Mouse (Mus musculus) CH12.LX (cell line): ENCODE measurements around the gene Aqr. TPM values are rescaled to one million over a fixed set of nuclear protein-coding genes. Genes with fewer than 3 reads are reported as not detected.

ENCODE experiments used
- DNase-seq: peaks from one replicate; pipeline ENCODE4 v3.0.0-alpha.2; 2013; ENCODE audit errors: extremely low read depth
- H3K27ac ChIP-seq: 2 replicates; pipeline ENCODE4 v1.5.1; 2012; ENCODE audit warnings: low read depth, mild to moderate bottlenecking, control low read depth, moderate library complexity; ENCODE audit not compliant: insufficient read depth
- H3K27me3 ChIP-seq: replicated peaks from 2 replicates; pipeline ENCODE3; 2012; ENCODE audit warnings: inconsistent platforms
- H3K36me3 ChIP-seq, 2 experiments: replicated peaks in 1 of 2; 2 replicates each; pipeline versions ENCODE3 to v1.6.1; 2012; ENCODE audit warnings: inconsistent platforms in 1 of 2, low read length in 1 of 2, mild to moderate bottlenecking in 1 of 2, mixed read lengths in 1 of 2, moderate library complexity in 1 of 2; ENCODE audit not compliant: control insufficient read depth in 1 of 2, insufficient read depth in 1 of 2
- H3K4me1 ChIP-seq, 2 experiments: 2 replicates each; pipeline ENCODE4 v1.6.1; 2012; ENCODE audit warnings: inconsistent platforms in 1 of 2, moderate library complexity in 1 of 2; ENCODE audit not compliant: insufficient read depth in 2 of 2, control insufficient read depth in 1 of 2
- H3K4me2 ChIP-seq: 2 replicates; pipeline ENCODE4 v1.6.1; 2012; ENCODE audit warnings: low read depth, mild to moderate bottlenecking, control low read depth; ENCODE audit not compliant: poor library complexity, insufficient read depth, severe bottlenecking
- H3K4me3 ChIP-seq, 3 experiments: fragments of 150-350 bp in 1 of 3; sonication (generic) in 1 of 3; replicated peaks in 1 of 3; 2 replicates each; pipeline versions ENCODE3 to v1.5.1; 2011 to 2012; ENCODE audit warnings: low read depth in 2 of 3, low read length in 2 of 3, mild to moderate bottlenecking in 2 of 3, moderate library complexity in 2 of 3, control low read depth in 1 of 3, improper control_type of control experiment in 1 of 3, inconsistent platforms in 1 of 3, mixed read lengths in 1 of 3; ENCODE audit not compliant: poor library complexity in 1 of 3
- H3K79me2 ChIP-seq: replicated peaks from 2 replicates; pipeline ENCODE4 v1.6.1; 2012; ENCODE audit warnings: mild to moderate bottlenecking, moderate library complexity; ENCODE audit not compliant: control insufficient read depth, poor library complexity, insufficient read depth, severe bottlenecking; ENCODE audit errors: extremely low read depth
- H3K9ac ChIP-seq: 2 replicates; pipeline ENCODE4 v1.6.1; 2012; ENCODE audit warnings: low read depth, mild to moderate bottlenecking, control low read depth, moderate library complexity; ENCODE audit not compliant: insufficient read depth
- H3K9me3 ChIP-seq: replicated peaks from 2 replicates; pipeline ENCODE3; 2012; ENCODE audit warnings: low read length, inconsistent platforms, mixed read lengths
- CHD2 ChIP-seq: IDR thresholded peaks from 2 replicates; pipeline ENCODE4 v1.6.1; 2011; ENCODE audit warnings: low read length, improper control_type of control experiment
- E2F4 ChIP-seq: IDR thresholded peaks from 2 replicates; pipeline ENCODE4 v1.6.1; 2011; ENCODE audit warnings: low read depth, low read length, improper control_type of control experiment; ENCODE audit not compliant: insufficient replicate concordance
- EP300 ChIP-seq: IDR thresholded peaks from 2 replicates; pipeline ENCODE4 v1.6.1; 2011; ENCODE audit warnings: low read length, improper control_type of control experiment
- ETS1 ChIP-seq: conservative IDR thresholded peaks from 2 replicates; pipeline ENCODE4 v1.6.1; 2012; ENCODE audit warnings: low read depth, mild to moderate bottlenecking, inconsistent platforms, low read length, improper control_type of control experiment, moderate library complexity
- GABPA ChIP-seq: IDR thresholded peaks from 2 replicates; pipeline ENCODE4 v1.6.1; 2012; ENCODE audit warnings: low read depth, low read length, improper control_type of control experiment, inconsistent platforms; ENCODE audit not compliant: insufficient replicate concordance
- HCFC1 ChIP-seq: IDR thresholded peaks from 2 replicates; pipeline ENCODE4 v1.6.1; 2012; ENCODE audit warnings: low read depth, mild to moderate bottlenecking, inconsistent platforms, low read length, improper control_type of control experiment
- IRF4 ChIP-seq: IDR thresholded peaks from 2 replicates; pipeline ENCODE4 v1.6.1; 2014; ENCODE audit warnings: low read depth, mild to moderate bottlenecking, inconsistent platforms, low read length, improper control_type of control experiment
- JUN ChIP-seq: IDR thresholded peaks from 2 replicates; pipeline ENCODE4 v1.6.1; 2011; ENCODE audit warnings: low read depth, mild to moderate bottlenecking, low read length, improper control_type of control experiment, moderate library complexity; ENCODE audit not compliant: insufficient read depth
- JUND ChIP-seq: conservative IDR thresholded peaks from 2 replicates; pipeline ENCODE4 v1.6.1; 2011; ENCODE audit warnings: low read depth, low read length, improper control_type of control experiment
- KAT2A ChIP-seq: IDR thresholded peaks from 2 replicates; pipeline ENCODE4 v1.6.1; 2012; ENCODE audit warnings: low read length, improper control_type of control experiment, inconsistent platforms; ENCODE audit not compliant: insufficient replicate concordance
- MAFK ChIP-seq: IDR thresholded peaks from 2 replicates; pipeline ENCODE4 v1.6.1; 2011; ENCODE audit warnings: low read length, improper control_type of control experiment; ENCODE audit not compliant: insufficient replicate concordance
- MEF2A ChIP-seq: IDR thresholded peaks from 2 replicates; pipeline ENCODE4 v1.6.1; 2014; ENCODE audit warnings: low read depth, mild to moderate bottlenecking, inconsistent platforms, low read length, improper control_type of control experiment, borderline replicate concordance
- NELFE ChIP-seq: IDR thresholded peaks from 2 replicates; pipeline ENCODE4 v1.6.1; 2011; ENCODE audit warnings: low read depth, low read length, improper control_type of control experiment
- PAX5 ChIP-seq: IDR thresholded peaks from 2 replicates; pipeline ENCODE4 v1.6.1; 2012; ENCODE audit warnings: low read length, inconsistent platforms, mixed read lengths
- POLR2AphosphoS2 ChIP-seq: IDR thresholded peaks from 2 replicates; pipeline ENCODE4 v1.6.1; 2011; ENCODE audit warnings: low read depth, low read length, improper control_type of control experiment
- RAD21 ChIP-seq: IDR thresholded peaks from 2 replicates; pipeline ENCODE4 v1.6.1; 2011; ENCODE audit warnings: low read depth, mild to moderate bottlenecking, low read length, improper control_type of control experiment, moderate library complexity
- RCOR1 ChIP-seq: conservative IDR thresholded peaks from 2 replicates; pipeline ENCODE4 v1.6.1; 2012; ENCODE audit warnings: low read depth, mild to moderate bottlenecking, inconsistent platforms, low read length, improper control_type of control experiment
- SIN3A ChIP-seq: IDR thresholded peaks from 2 replicates; pipeline ENCODE4 v1.6.1; 2012; ENCODE audit warnings: low read length, improper control_type of control experiment, inconsistent platforms
- ZC3H11A ChIP-seq: IDR thresholded peaks from 2 replicates; pipeline ENCODE4 v1.6.1; 2012; ENCODE audit warnings: low read depth, mild to moderate bottlenecking, inconsistent platforms, low read length, improper control_type of control experiment
- ZMIZ1 ChIP-seq: IDR thresholded peaks from 2 replicates; pipeline ENCODE4 v1.6.1; 2012; ENCODE audit warnings: low read depth, mild to moderate bottlenecking, inconsistent platforms, low read length, improper control_type of control experiment
- ZNF384 ChIP-seq: IDR thresholded peaks from 2 replicates; pipeline ENCODE4 v1.6.1; 2012; ENCODE audit warnings: low read depth, low read length, improper control_type of control experiment, inconsistent platforms
- dilution Hi-C: fragments of 300-500 bp; cut with MboI; formaldehyde crosslinking; loops from 2 replicates; pipeline ENCODE4 v1.14.3; 2020; ENCODE audit warnings: low sequenced_read_pairs; ENCODE audit not compliant: extremely low pct_unique_long_range_greater_than_20kb, extremely low pct_ligation_motif_present
- in situ Hi-C: fragments of 300-500 bp; cut with MboI; formaldehyde crosslinking; loops from 3 replicates; pipeline ENCODE4 v1.14.3; 2019; ENCODE audit warnings: low sequenced_read_pairs, low pct_ligation_motif_present, low pct_unique_long_range_greater_than_20kb, mixed read lengths
- polyA plus RNA-seq: library from polyadenylated mRNA; unstranded; fragments of >175 nt; gene quantifications from 2 replicates; pipeline ENCODE4 v1.2.1, GENCODE M21; 2012; ENCODE audit warnings: low read depth; ENCODE audit not compliant: insufficient read length
- total RNA-seq, 2 experiments: library from RNA; depleted of rRNA; stranded (reverse); fragments of 300-350 nt in 1 of 2; fragments of >200 nt in 1 of 2; gene quantifications; 2 replicates each; pipeline ENCODE4 v1.2.3; 2012 to 2014

Aqr gene
- total and polyA plus RNA-seq, 3 experiments: 37.1 to 64.1 (median 44.0) TPM

GRCm38 (mm10) chr2:114059608-114060007 lies 127.2 kb downstream of the Aqr start:
- no peaks in the 10 kb centered on the region for H3K36me3 ChIP-seq
- no peak overlapping the region for H3K4me3 ChIP-seq
- H3K27me3 ChIP-seq: no peaks in the 10 kb centered on the region
- H3K4me1 ChIP-seq: peaks cover 0 to 9% of the 10 kb centered on the region in 2 experiments; a peak in 1 of 4 replicates
- in situ Hi-C loops: loop anchor here (25.0 kb wide), 1 partner anchor 172 kb away; no protein-coding TSS in a partner anchor
- no peak for TF ChIP-seq MEF2A
- peak; percentile 87 for TF ChIP-seq ZNF384
- TF ChIP-seq EP300: peak; percentile 77
- TF ChIP-seq MAFK: no peak
- no peak for TF ChIP-seq RCOR1
- peak; percentile 86 for TF ChIP-seq JUN
- TF ChIP-seq IRF4: peak; percentile 79
- TF ChIP-seq ZC3H11A: no peak
- TF ChIP-seq PAX5: no peak
- peak; percentile 80 for TF ChIP-seq JUND
- no peak for TF ChIP-seq HCFC1
- TF ChIP-seq CHD2: no peak
- no peaks in the 10 kb centered on the region for H3K9me3 ChIP-seq
- H3K79me2 ChIP-seq: no peaks in the 10 kb centered on the region
- no peak overlapping the region for H3K9ac ChIP-seq
- dilution Hi-C loops: no loop called here
- H3K27ac ChIP-seq: no peak overlapping the region
- no peak overlapping the region for H3K4me2 ChIP-seq
- DNase-seq: peak; percentile 7

DNA sequence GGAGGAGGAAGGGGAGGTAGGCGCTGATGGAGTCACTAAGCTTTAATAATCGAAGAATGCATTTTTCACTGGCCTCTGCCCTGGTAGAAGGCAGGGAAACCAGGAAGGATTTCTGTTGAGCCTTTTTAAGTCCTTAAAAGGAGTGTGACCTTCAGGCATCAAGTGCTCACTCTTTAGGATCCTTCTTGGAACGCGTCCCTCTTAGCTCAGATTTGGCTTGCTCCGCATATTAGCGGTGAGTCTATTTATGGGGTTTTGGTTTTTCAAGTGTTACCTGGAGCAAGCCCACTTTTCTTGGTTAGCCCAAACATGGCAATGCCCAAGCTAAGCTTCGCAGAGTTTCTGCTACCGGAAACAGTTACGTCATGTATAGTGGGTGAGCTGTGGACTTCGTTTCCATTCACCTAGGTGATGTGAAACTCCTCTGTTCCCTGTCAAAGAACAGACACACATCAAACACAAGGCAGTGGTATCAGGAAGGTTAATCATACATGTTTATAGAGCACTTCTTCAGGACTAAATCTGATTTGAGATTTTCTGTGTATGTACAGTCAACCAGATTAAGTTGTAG lies 128.5 kb downstream of the Aqr start:
- H3K4me2 ChIP-seq: peak overlapping the region; percentile 8
- H3K79me2 ChIP-seq: no peaks in the 10 kb centered on the region
- H3K4me3 ChIP-seq: no peak overlapping the region
- H3K9ac ChIP-seq: no peak overlapping the region
- no peaks in the 10 kb centered on the region for H3K36me3 ChIP-seq
- TF ChIP-seq RAD21 (no peak), NELFE (no peak), E2F4 (no peak), EP300 (peak; percentile 70), POLR2AphosphoS2 (no peak), ZMIZ1 (no peak), ZC3H11A (no peak), GABPA (no peak), IRF4 (peak; percentile 46), ETS1 (0 out of 2 replicates have a peak, but pooled peaks have one; percentile 10), KAT2A (no peak), JUND (peak; percentile 47), JUN (peak; percentile 83), SIN3A (peak; percentile 40; the same call in 1 of the 2 replicates)
- DNase-seq: peak; percentile 12
- dilution Hi-C loops: no loop called here
- H3K4me1 ChIP-seq: peaks cover 0 to 9% of the 10 kb centered on the region in 2 experiments; a peak in 1 of 4 replicates
- in situ Hi-C loops: loop anchor here (25.0 kb wide), 1 partner anchor 171 kb away; no protein-coding TSS in a partner anchor
- no peaks in the 10 kb centered on the region for H3K27me3 ChIP-seq
- H3K27ac ChIP-seq: no peak overlapping the region
- no peaks in the 10 kb centered on the region for H3K9me3 ChIP-seq
